Mouse (Mus musculus): ENCODE data around the gene Col4a2.

- no peak for TF ChIP-seq CTCF (IDR thresholded peaks at IDR 0.05; ENCODE audit: low read depth)
- TF ChIP-seq EP300 (optimal IDR thresholded peaks at IDR 0.05), result no peak
These were observed 2.6 kb upstream of the Col4a2 start for GRCm38 (mm10) chr8:11310049-11310448.
